Mouse (Mus musculus): Measurements from ENCODE around the gene Tmem247.

GRCm38 (mm10) chr17:86970026-86970750, 53.0 kb downstream of the Tmem247 start:
- TF ChIP-seq POLR2A (IDR thresholded peaks at IDR 0.05; ENCODE audit: borderline replicate concordance, extremely low read depth, insufficient read depth, insufficient read length, poor library complexity, severe bottlenecking) (no peak), CTCF (IDR thresholded peaks at IDR 0.05; ENCODE audit: borderline replicate concordance, extremely low read depth, insufficient read depth, insufficient read length) (no peak)

Measured in brain, embryonic 14.5 days (tissue).